Mouse (Mus musculus): Measurements from ENCODE around the gene Reln.

- no peak for TF ChIP-seq MAX (IDR thresholded peaks at IDR 0.05; ENCODE audit: low read depth)
- no peak for TF ChIP-seq POLR2A (IDR thresholded peaks at IDR 0.05; ENCODE audit: insufficient read length, low read depth)
- no peak for TF ChIP-seq SRF (IDR thresholded peaks at IDR 0.05; ENCODE audit: control insufficient read depth, insufficient read length, low read depth)
- TF ChIP-seq TCF12 (IDR thresholded peaks at IDR 0.05; ENCODE audit: insufficient read depth, poor library complexity, severe bottlenecking) = no peak
- no peak for TF ChIP-seq CEBPB (IDR thresholded peaks at IDR 0.05; ENCODE audit: insufficient read depth, poor library complexity, severe bottlenecking)
- TF ChIP-seq MYOG (IDR thresholded peaks at IDR 0.05; ENCODE audit: control insufficient read depth in 1 of 3, insufficient read depth in 1 of 3, insufficient read length in 2 of 3, low read depth in 2 of 3) = no peak
- TF ChIP-seq USF1 (IDR thresholded peaks at IDR 0.05; ENCODE audit: low read depth) = no peak
- TF ChIP-seq E2F4 (IDR thresholded peaks at IDR 0.05; ENCODE audit: insufficient read depth) = no peak
- TF ChIP-seq MYOD1 (IDR thresholded peaks at IDR 0.05; ENCODE audit: control insufficient read depth in 1 of 3, insufficient read length in 2 of 3, low read depth in 2 of 3) = no peak
- no peak for TF ChIP-seq REST (IDR thresholded peaks at IDR 0.05; ENCODE audit: insufficient read depth, insufficient read length)
- TF ChIP-seq POLR2AphosphoS2 (IDR thresholded peaks at IDR 0.05; ENCODE audit: insufficient read length, low read depth) = no peak
These were observed 53.1 kb downstream of the Reln start for GRCm38 (mm10) chr5:22291409-22291808.
